Mouse (Mus musculus) liver, embryonic 12.5 days (tissue): ENCODE measurements around the gene Csnk1g2. TPM values are rescaled to one million over a fixed set of nuclear protein-coding genes. Genes with fewer than 3 reads are reported as not detected.
A peak's percentile ranks its signal among the peaks of the same experiment; 100 is the strongest.

Source experiments
- ATAC-seq: fragments of 200-750 bp; cut with Nextera tagmentation; 2 replicates; pipeline ENCODE4 v1.8.0; 2017; ENCODE audit warnings: moderate number of reproducible peaks, mild to moderate bottlenecking, moderate library complexity
- H3K27ac ChIP-seq: fragments of 300-500 bp; sonication (generic); 2 replicates; pipeline ENCODE4 v1.5.1; 2016; ENCODE audit warnings: mild to moderate bottlenecking
- H3K27me3 ChIP-seq: fragments of 300-500 bp; sonication (generic); replicated peaks from 2 replicates; pipeline ENCODE4 v1.6.1; 2016; ENCODE audit warnings: mild to moderate bottlenecking, moderate library complexity
- H3K36me3 ChIP-seq: fragments of 300-500 bp; sonication (generic); 2 replicates; pipeline ENCODE4 v1.6.1; 2016; ENCODE audit warnings: mild to moderate bottlenecking, moderate library complexity
- H3K4me1 ChIP-seq: fragments of 300-500 bp; sonication (generic); 2 replicates; pipeline ENCODE4 v1.6.1; 2016
- H3K4me2 ChIP-seq: fragments of 300-500 bp; sonication (generic); 2 replicates; pipeline ENCODE4 v1.6.1; 2016; ENCODE audit warnings: mild to moderate bottlenecking, moderate library complexity
- H3K4me3 ChIP-seq: fragments of 300-500 bp; sonication (generic); 2 replicates; pipeline ENCODE4 v1.5.1; 2016; ENCODE audit warnings: mild to moderate bottlenecking, moderate library complexity
- H3K9ac ChIP-seq: fragments of 300-500 bp; sonication (generic); 2 replicates; pipeline ENCODE4 v1.6.1; 2016; ENCODE audit warnings: mild to moderate bottlenecking, moderate library complexity
- H3K9me3 ChIP-seq: fragments of 300-500 bp; sonication (generic); replicated peaks from 2 replicates; pipeline ENCODE4 v1.6.1; 2016; ENCODE audit warnings: mild to moderate bottlenecking, moderate library complexity
- WGBS: fragments of 180-500 bp; shearing (Covaris S2); methylation state at CpG from one replicate; pipeline ENCODE4 v1.1.7; 2016; ENCODE audit not compliant: insufficient replicate concordance; 5-methylcytosine and 5-hydroxymethylcytosine counted together
- polyA plus RNA-seq: library from polyadenylated mRNA; unstranded; fragments of >200 nt; fragmentation: Nextera tagmentation; extraction: Ambion mirVana; gene quantifications from 2 replicates; pipeline ENCODE4 v1.2.1, GENCODE M21; 2016

Csnk1g2 gene
- polyA plus RNA-seq, 1 experiment from 2014 or later, result 106 TPM

- no peaks in the 10 kb centered on the region for H3K27me3 ChIP-seq
- H3K4me1 ChIP-seq, result peaks cover 69% of the 10 kb centered on the region
- peak overlapping the region; percentile 81 for H3K27ac ChIP-seq
- H3K9ac ChIP-seq, result no peak overlapping the region
- WGBS, result 12% methylated on average over 5 of the region's 5 CpGs
- H3K4me2 ChIP-seq, result peak overlapping the region; percentile 4; the same call in 1 of the 2 replicates
- no peak for ATAC-seq
- peaks cover 35% of the 10 kb centered on the region for H3K36me3 ChIP-seq
- H3K9me3 ChIP-seq, result no peaks in the 10 kb centered on the region
- no peak overlapping the region for H3K4me3 ChIP-seq
These were observed 41.0 kb downstream of the Csnk1g2 start for GRCm38 (mm10) chr10:80663485-80664196.

GRCm38 (mm10) chr10:80664197-80665015, 41.8 kb downstream of the Csnk1g2 start:
- Histone ChIP-seq H3K9ac (peak overlapping the region; percentile 54), H3K9me3 (no peaks in the 10 kb centered on the region), H3K36me3 (peaks cover 43% of the 10 kb centered on the region), H3K4me3 (peak overlapping the region; percentile 8; the same call in 1 of the 2 replicates), H3K4me2 (peak overlapping the region; percentile 55), H3K27ac (peak overlapping the region; percentile 81), H3K4me1 (peaks cover 62% of the 10 kb centered on the region), H3K27me3 (no peaks in the 10 kb centered on the region)
- ATAC-seq, result peak; percentile 38; the same call in 1 of the 2 replicates
- WGBS, result 19% methylated on average over 16 of the region's 16 CpGs

- Histone ChIP-seq H3K27me3 (no peaks in the 10 kb centered on the region), H3K4me1 (peaks cover 62% of the 10 kb centered on the region), H3K9ac (peak overlapping the region; percentile 54), H3K4me2 (peak overlapping the region; percentile 55), H3K9me3 (no peaks in the 10 kb centered on the region), H3K4me3 (peak overlapping the region; percentile 8; the same call in 1 of the 2 replicates), H3K36me3 (peaks cover 49% of the 10 kb centered on the region), H3K27ac (peak overlapping the region; percentile 81)
- 16% methylated on average over 10 of the region's 10 CpGs for WGBS
- ATAC-seq, result 0 out of 2 replicates have a peak, but pooled peaks have one; percentile 16
These were observed 42.4 kb downstream of the Csnk1g2 start for GRCm38 (mm10) chr10:80665016-80665380.

GRCm38 (mm10) chr10:80665459-80665858, 42.8 kb downstream of the Csnk1g2 start:
- 58% methylated on average over 4 of the region's 4 CpGs for WGBS
- ATAC-seq, result no peak
- Histone ChIP-seq H3K9me3 (no peaks in the 10 kb centered on the region), H3K27ac (peak overlapping the region; percentile 81), H3K4me2 (peak overlapping the region; percentile 55), H3K9ac (peak overlapping the region; percentile 54), H3K27me3 (no peaks in the 10 kb centered on the region), H3K4me3 (no peak overlapping the region), H3K36me3 (peaks cover 53% of the 10 kb centered on the region), H3K4me1 (peaks cover 66% of the 10 kb centered on the region)

- H3K27ac ChIP-seq, result peak overlapping the region; percentile 48
These were observed 43.5 kb downstream of the Csnk1g2 start for GRCm38 (mm10) chr10:80665981-80666733.

GRCm38 (mm10) chr10:80666837-80667412, 44.3 kb downstream of the Csnk1g2 start:
- Histone ChIP-seq H3K9ac (no peak overlapping the region), H3K27me3 (no peaks in the 10 kb centered on the region), H3K9me3 (no peaks in the 10 kb centered on the region), H3K4me2 (no peak overlapping the region), H3K4me1 (peaks cover 68% of the 10 kb centered on the region), H3K27ac (0 out of 2 replicates have a peak overlapping the region, but pooled peaks have one; percentile 22), H3K36me3 (peaks cover 68% of the 10 kb centered on the region), H3K4me3 (no peak overlapping the region)
- WGBS, result 85% methylated on average over 19 of the region's 19 CpGs
- ATAC-seq, result no peak

More at GRCm38 (mm10) chr10:80665981-80666733, 43.5 kb downstream of the Csnk1g2 start:
- Histone ChIP-seq H3K4me2 (0 out of 2 replicates have a peak overlapping the region, but pooled peaks have one; percentile 4), H3K4me3 (no peak overlapping the region), H3K27me3 (no peaks in the 10 kb centered on the region), H3K4me1 (peaks cover 63% of the 10 kb centered on the region), H3K36me3 (peaks cover 60% of the 10 kb centered on the region), H3K9ac (0 out of 2 replicates have a peak overlapping the region, but pooled peaks have one; percentile 7), H3K9me3 (no peaks in the 10 kb centered on the region)
- 0 out of 2 replicates have a peak, but pooled peaks have one; percentile 10 for ATAC-seq
- 69% methylated on average over 10 of the region's 10 CpGs for WGBS

GRCm38 (mm10) chr10:80668614-80669013, 46.0 kb downstream of the Csnk1g2 start:
- no peak overlapping the region for H3K4me3 ChIP-seq
- 82% methylated on average over 11 of the region's 11 CpGs for WGBS
- H3K4me2 ChIP-seq, result no peak overlapping the region
- peaks cover 70% of the 10 kb centered on the region for H3K4me1 ChIP-seq
- H3K36me3 ChIP-seq, result peaks cover 85% of the 10 kb centered on the region
- H3K27ac ChIP-seq, result no peak overlapping the region
- no peaks in the 10 kb centered on the region for H3K9me3 ChIP-seq
- no peak overlapping the region for H3K9ac ChIP-seq
- no peak for ATAC-seq
- no peaks in the 10 kb centered on the region for H3K27me3 ChIP-seq

GRCm38 (mm10) chr10:80669018-80669417, 46.4 kb downstream of the Csnk1g2 start:
- H3K4me3 ChIP-seq, result no peak overlapping the region
- peaks cover 70% of the 10 kb centered on the region for H3K4me1 ChIP-seq
- 83% methylated on average over 12 of the region's 12 CpGs for WGBS
- no peak overlapping the region for H3K4me2 ChIP-seq
- H3K27ac ChIP-seq, result no peak overlapping the region
- no peak overlapping the region for H3K9ac ChIP-seq
- no peak for ATAC-seq
- H3K36me3 ChIP-seq, result peaks cover 89% of the 10 kb centered on the region
- H3K9me3 ChIP-seq, result no peaks in the 10 kb centered on the region
- H3K27me3 ChIP-seq, result no peaks in the 10 kb centered on the region

- ATAC-seq, result no peak
- H3K4me1 ChIP-seq, result peaks cover 70% of the 10 kb centered on the region
- H3K36me3 ChIP-seq, result peaks cover 91% of the 10 kb centered on the region
- no peaks in the 10 kb centered on the region for H3K9me3 ChIP-seq
- H3K9ac ChIP-seq, result no peak overlapping the region
- 0 out of 2 replicates have a peak overlapping the region, but pooled peaks have one; percentile 4 for H3K27ac ChIP-seq
- WGBS, result 91% methylated on average over 7 of the region's 7 CpGs
- no peak overlapping the region for H3K4me3 ChIP-seq
- H3K27me3 ChIP-seq, result no peaks in the 10 kb centered on the region
- no peak overlapping the region for H3K4me2 ChIP-seq
These were observed 47.3 kb downstream of the Csnk1g2 start for GRCm38 (mm10) chr10:80669737-80670485.

GRCm38 (mm10) chr10:80670531-80670930, 47.9 kb downstream of the Csnk1g2 start:
- Histone ChIP-seq H3K9ac (no peak overlapping the region), H3K4me3 (no peak overlapping the region), H3K4me2 (no peak overlapping the region), H3K9me3 (no peaks in the 10 kb centered on the region), H3K27me3 (no peaks in the 10 kb centered on the region), H3K4me1 (peaks cover 70% of the 10 kb centered on the region), H3K27ac (0 out of 2 replicates have a peak overlapping the region, but pooled peaks have one; percentile 4), H3K36me3 (peaks cover 87% of the 10 kb centered on the region)
- WGBS, result 90% methylated on average over 2 of the region's 2 CpGs
- no peak for ATAC-seq
